Mouse (Mus musculus) heart, embryonic 11.5 days (tissue): Measurements from ENCODE around the gene Canx. TPM values are rescaled to one million over a fixed set of nuclear protein-coding genes. Genes with fewer than 3 reads are reported as not detected.
"Not testable (repeated sequence)": the region's sequence is repeated elsewhere in the genome, so short reads cannot be mapped to it uniquely, and the experiment has no call there.

Source experiments
- ATAC-seq: fragments of 200-750 bp; cut with Nextera tagmentation; replicated peaks from 2 replicates; pipeline ENCODE4 v1.8.0; 2017; ENCODE audit warnings: moderate library complexity; ENCODE audit not compliant: insufficient number of reproducible peaks, low FRiP score, low TSS enrichment
- H3K27ac ChIP-seq: fragments of 300-500 bp; sonication (generic); 2 replicates; pipeline ENCODE4 v1.5.1; 2014; ENCODE audit warnings: mild to moderate bottlenecking, low read depth, low read length
- H3K27me3 ChIP-seq: fragments of 300-500 bp; sonication (generic); 2 replicates; pipeline ENCODE4 v1.6.1; 2014; ENCODE audit warnings: mild to moderate bottlenecking, low read length, mixed read lengths; ENCODE audit not compliant: control insufficient read depth, insufficient read depth
- H3K36me3 ChIP-seq: fragments of 300-500 bp; sonication (generic); 2 replicates; pipeline ENCODE4 v1.6.1; 2014; ENCODE audit warnings: mild to moderate bottlenecking, low read length, moderate library complexity, mixed read lengths; ENCODE audit not compliant: control insufficient read depth, insufficient read depth
- H3K4me1 ChIP-seq: fragments of 300-500 bp; sonication (generic); 2 replicates; pipeline ENCODE4 v1.6.1; 2014; ENCODE audit warnings: low read length; ENCODE audit not compliant: control insufficient read depth, insufficient read depth
- H3K4me2 ChIP-seq: fragments of 300-500 bp; sonication (generic); 2 replicates; pipeline ENCODE4 v1.6.1; 2014; ENCODE audit warnings: mild to moderate bottlenecking, moderate library complexity
- H3K4me3 ChIP-seq: fragments of 300-500 bp; sonication (generic); 2 replicates; pipeline ENCODE4 v1.5.1; 2014; ENCODE audit warnings: low read depth, low read length
- H3K9ac ChIP-seq: fragments of 300-500 bp; sonication (generic); 2 replicates; pipeline ENCODE4 v1.6.1; 2014; ENCODE audit warnings: mild to moderate bottlenecking, low read depth, low read length, moderate library complexity
- H3K9me3 ChIP-seq: fragments of 300-500 bp; sonication (generic); replicated peaks from 2 replicates; pipeline ENCODE4 v1.6.1; 2016; ENCODE audit warnings: low read length; ENCODE audit not compliant: control insufficient read depth
- WGBS: fragments of 180-500 bp; shearing (Covaris S2); extraction: QIAGEN DNeasy Blood & Tissue Kit; methylation state at CpG from one replicate; pipeline ENCODE4 v1.1.7; 2014; ENCODE audit not compliant: insufficient replicate concordance; 5-methylcytosine and 5-hydroxymethylcytosine counted together
- polyA plus RNA-seq: library from polyadenylated mRNA; unstranded; fragments of >200 nt; fragmentation: Nextera tagmentation; extraction: Ambion mirVana; gene quantifications from 2 replicates; pipeline ENCODE4 v1.2.1, GENCODE M21; 2014

Gene Canx
- polyA plus RNA-seq, 1 experiment from 2014 or later: 236 TPM

DNA sequence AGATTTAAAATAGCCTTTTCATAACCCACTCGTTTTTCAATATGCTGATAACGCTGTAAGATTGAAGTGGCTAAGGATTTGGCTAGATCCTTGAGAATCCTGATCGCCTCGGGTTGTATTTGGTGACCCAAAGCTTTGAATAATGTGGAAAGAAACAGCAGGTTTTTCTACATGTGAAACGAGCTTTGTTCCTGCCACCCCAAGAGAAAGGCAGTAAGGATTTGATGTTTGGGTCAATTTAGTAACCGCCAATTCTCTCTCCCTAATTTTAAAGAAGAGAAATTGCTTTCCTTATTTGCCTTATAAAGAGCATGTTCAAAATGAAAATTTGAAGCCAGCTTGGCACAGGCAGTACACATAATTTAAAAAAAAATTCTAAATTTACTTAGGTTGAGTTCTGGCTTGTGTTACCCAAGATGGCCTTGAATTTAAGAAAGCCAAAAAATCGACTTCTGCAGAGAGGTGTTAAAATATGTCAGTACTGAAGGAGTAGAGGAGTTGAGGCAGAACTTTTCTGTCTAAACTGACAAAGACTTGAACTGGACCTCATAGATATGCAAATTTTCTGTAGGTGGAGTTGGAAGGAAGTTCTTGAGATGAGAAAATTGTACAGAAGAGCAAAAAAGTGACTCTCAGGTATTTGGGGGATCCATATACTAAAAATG, 961 bp upstream of the Canx start:
- whole genome bisulfite sequencing: 8% methylated on average over 7 of the region's 7 CpGs

DNA sequence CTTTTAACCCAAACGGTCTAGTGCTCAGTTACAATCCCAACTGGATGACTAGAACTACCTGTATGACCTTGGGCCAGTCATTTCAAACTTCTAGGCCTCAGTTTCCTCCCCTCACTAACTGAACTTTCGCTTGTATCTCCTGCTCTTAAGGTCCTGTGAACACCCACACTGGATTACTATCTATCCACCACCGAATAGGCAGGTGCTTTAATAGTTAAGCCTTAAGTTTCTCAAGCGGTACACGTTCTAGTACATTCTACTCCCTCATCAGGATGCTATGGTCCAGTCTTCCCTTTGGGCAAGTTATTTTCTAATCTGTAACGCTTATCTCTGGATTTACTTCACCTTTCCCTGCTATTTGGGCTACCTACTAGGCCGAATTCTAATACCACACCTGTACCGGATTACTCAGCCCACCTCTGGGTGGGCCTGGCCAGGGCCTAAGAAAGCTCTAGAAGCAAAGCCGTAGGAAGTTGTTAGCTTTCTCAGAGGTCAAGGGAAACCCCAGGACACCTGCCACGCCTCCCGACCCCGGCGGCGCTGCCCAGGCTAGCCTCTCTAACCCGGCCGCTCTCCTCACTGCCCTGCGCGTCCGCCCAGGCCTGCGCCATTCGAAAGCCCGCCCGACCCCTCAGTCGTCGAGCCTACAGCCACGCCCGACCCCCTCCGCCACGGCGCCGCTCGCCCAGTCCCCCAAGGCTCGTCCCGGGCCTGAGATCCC, 562 bp downstream of the Canx start:
- WGBS: 1% methylated on average over 34 of the region's 34 CpGs
- Histone ChIP-seq H3K27ac (peak overlapping the region; percentile 94), H3K9me3 (no peaks in the 10 kb centered on the region), H3K27me3 (no peaks in the 10 kb centered on the region), H3K4me1 (peaks cover 23% of the 10 kb centered on the region), H3K4me2 (peak overlapping the region; percentile 92), H3K9ac (peak overlapping the region; percentile 99), H3K36me3 (peaks cover 5% of the 10 kb centered on the region), H3K4me3 (peak overlapping the region; percentile 97)
- ATAC-seq: peak; percentile 66

More for the DNA sequence above, 961 bp upstream of the Canx start:
- H3K9ac ChIP-seq: peak overlapping the region; percentile 93
- H3K27me3 ChIP-seq: no peaks in the 10 kb centered on the region
- H3K9me3 ChIP-seq: no peaks in the 10 kb centered on the region
- H3K4me1 ChIP-seq: peaks cover 23% of the 10 kb centered on the region
- peak overlapping the region; percentile 97 for H3K4me3 ChIP-seq
- H3K4me2 ChIP-seq: peak overlapping the region; percentile 80
- H3K36me3 ChIP-seq: peaks cover 5% of the 10 kb centered on the region
- ATAC-seq: no peak
- peak overlapping the region; percentile 94 for H3K27ac ChIP-seq

DNA sequence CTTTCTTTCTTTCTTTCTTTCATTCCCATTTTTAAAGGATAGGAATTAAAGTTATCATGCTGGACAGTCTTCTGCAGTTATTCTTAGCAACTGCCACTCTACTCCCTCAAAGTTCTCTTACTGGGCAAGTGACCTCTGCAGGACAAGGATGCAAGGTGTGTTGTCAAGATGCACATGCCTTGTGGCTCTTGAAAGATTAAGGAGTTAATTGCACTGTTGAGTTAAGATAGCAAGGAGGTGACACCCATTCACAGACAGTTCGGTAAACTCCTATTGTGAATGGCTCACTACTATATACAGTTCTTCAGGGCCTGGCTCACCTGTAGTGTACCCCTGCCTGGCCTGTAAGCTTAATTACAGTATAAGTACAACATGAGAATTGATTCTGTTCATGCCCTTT, 1.6 kb downstream of the Canx start:
- Histone ChIP-seq H3K4me2 (peak overlapping the region; percentile 92), H3K36me3 (peaks cover 5% of the 10 kb centered on the region), H3K4me1 (peaks cover 23% of the 10 kb centered on the region), H3K9me3 (no peaks in the 10 kb centered on the region), H3K27ac (peak overlapping the region; percentile 35; the same call in 1 of the 2 replicates), H3K27me3 (no peaks in the 10 kb centered on the region), H3K9ac (peak overlapping the region; percentile 99), H3K4me3 (peak overlapping the region; percentile 97)
- no peak for ATAC-seq
- WGBS: 6% methylated on average over 1 of the region's 1 CpGs

DNA sequence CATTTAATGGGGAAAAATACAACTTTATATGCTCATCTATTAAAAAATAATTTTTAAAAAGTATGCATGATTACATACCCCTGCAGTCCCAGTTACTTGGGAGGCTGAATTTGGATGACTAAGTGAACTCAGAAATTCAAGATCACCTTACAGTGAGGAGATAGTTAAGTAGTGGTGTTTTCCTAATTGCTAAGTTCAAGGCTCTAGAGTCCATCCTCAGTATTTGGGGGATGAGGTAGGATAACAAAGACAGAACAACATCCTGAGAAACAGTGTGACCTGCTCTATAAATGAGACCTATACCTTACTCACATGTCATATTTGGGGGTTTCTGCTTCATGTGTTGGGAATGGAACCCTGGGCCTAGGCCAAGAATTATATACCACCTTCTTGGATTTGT, 3.1 kb downstream of the Canx start:
- no peak overlapping the region for H3K4me2 ChIP-seq
- H3K27ac ChIP-seq: no peak overlapping the region
- peaks cover 23% of the 10 kb centered on the region for H3K4me1 ChIP-seq
- no peaks in the 10 kb centered on the region for H3K27me3 ChIP-seq
- no peaks in the 10 kb centered on the region for H3K9me3 ChIP-seq
- H3K9ac ChIP-seq: no peak overlapping the region
- no peak overlapping the region for H3K4me3 ChIP-seq
- H3K36me3 ChIP-seq: no peaks in the 10 kb centered on the region
- ATAC-seq: no peak

DNA sequence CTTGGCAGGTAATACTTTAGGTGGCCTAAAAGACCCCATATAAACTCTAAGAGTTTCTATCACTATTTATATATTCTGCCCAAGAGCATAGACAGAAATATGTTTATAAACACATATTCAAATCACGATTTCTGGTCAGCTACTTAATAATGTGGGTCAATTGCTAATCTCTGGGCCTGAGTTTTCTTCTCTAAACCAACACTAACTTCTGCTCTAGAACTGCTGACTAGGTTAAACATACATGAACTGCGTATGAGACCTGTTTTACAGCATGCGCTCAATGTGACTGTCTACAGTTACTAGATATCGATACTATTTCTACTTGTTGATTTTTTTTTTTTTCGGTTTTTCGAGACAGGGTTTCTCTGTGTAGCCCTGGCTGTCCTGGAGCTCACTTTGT, 4.2 kb downstream of the Canx start:
- no peak for ATAC-seq
- H3K27me3 ChIP-seq: no peaks in the 10 kb centered on the region
- no peak overlapping the region for H3K4me2 ChIP-seq
- H3K27ac ChIP-seq: no peak overlapping the region
- no peaks in the 10 kb centered on the region for H3K36me3 ChIP-seq
- no peak overlapping the region for H3K4me3 ChIP-seq
- WGBS: 92% methylated on average over 6 of the region's 6 CpGs
- H3K4me1 ChIP-seq: peaks cover 23% of the 10 kb centered on the region
- H3K9ac ChIP-seq: no peak overlapping the region
- no peaks in the 10 kb centered on the region for H3K9me3 ChIP-seq

DNA sequence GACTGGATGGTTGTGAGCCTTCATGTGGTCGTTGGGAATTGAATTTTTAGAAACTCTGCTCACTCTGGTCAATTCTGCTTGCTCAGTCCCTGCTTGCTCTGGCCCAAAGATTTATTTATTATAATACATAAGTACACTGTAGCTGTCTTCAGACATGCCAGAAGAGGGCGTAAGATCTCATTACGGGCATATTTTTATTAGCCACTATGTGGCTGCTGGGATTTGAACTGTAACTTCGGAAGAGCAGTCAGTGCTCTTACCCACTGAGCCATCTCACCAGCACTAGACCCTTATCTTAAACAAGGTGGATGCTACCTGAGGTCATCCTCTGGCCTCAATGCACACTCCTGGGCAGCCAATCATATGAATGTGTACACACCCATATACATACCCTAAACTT, 6.1 kb downstream of the Canx start:
- not testable (repeated sequence) for H3K4me2 ChIP-seq, H3K9ac ChIP-seq, H3K27me3 ChIP-seq, H3K36me3 ChIP-seq, H3K9me3 ChIP-seq, H3K4me3 ChIP-seq, H3K27ac ChIP-seq, ATAC-seq
- peaks cover 23% of the 10 kb centered on the region for H3K4me1 ChIP-seq
- WGBS: 82% methylated on average over 4 of the region's 4 CpGs

DNA sequence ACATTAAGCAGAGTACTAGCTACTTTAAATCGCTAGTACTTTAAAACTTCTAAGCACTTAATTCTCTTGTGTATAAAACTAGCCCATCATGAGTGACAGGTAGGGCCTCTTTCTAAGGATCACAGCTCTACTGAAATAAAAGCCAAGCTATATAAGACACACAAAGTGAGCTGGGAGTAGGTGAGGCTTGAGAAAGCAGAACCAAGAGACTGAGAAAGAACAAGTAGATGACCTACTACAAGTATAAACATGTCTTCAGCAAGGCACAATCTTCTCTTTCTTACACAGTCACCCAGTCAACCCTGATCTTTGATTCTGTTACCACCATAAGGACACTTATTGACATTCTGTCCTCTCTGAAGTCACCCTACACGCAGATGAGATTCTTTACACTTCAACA, 12.7 kb downstream of the Canx start:
- H3K4me1 ChIP-seq: peaks cover 2% of the 10 kb centered on the region; the same call in 1 of the 2 replicates
- no peak overlapping the region for H3K9ac ChIP-seq
- H3K27me3 ChIP-seq: no peaks in the 10 kb centered on the region
- H3K36me3 ChIP-seq: no peaks in the 10 kb centered on the region
- ATAC-seq: no peak
- H3K27ac ChIP-seq: no peak overlapping the region
- no peak overlapping the region for H3K4me3 ChIP-seq
- 84% methylated on average over 2 of the region's 2 CpGs for WGBS
- no peaks in the 10 kb centered on the region for H3K9me3 ChIP-seq
- H3K4me2 ChIP-seq: no peak overlapping the region

DNA sequence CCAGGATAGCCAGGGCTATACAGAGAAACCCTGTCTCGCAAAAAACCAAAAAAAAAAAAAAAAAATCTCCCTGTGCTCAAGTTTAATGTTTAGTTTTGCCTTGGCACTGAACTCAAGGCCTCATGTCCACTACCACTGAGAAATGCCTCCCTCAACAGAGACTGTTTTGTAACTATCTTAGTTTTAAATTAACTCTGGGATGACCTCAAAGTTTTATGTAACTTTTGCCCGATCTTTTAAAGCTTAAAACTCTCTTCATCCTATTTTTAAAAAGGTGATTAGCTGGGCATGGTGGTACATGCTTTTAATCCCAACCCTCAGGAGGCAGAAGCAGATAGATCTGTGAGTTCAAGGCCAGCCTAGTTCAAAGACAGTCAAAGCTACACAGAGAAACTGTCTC, 22.1 kb downstream of the Canx start:
- H3K27me3 ChIP-seq: no peaks in the 10 kb centered on the region
- no peak overlapping the region for H3K4me3 ChIP-seq
- no peak for ATAC-seq
- H3K9ac ChIP-seq: no peak overlapping the region
- peaks cover 50% of the 10 kb centered on the region for H3K36me3 ChIP-seq
- 92% methylated on average over 2 of the region's 2 CpGs for WGBS
- H3K27ac ChIP-seq: no peak overlapping the region
- H3K4me1 ChIP-seq: no peaks in the 10 kb centered on the region
- H3K9me3 ChIP-seq: no peaks in the 10 kb centered on the region
- no peak overlapping the region for H3K4me2 ChIP-seq
